Mouse (Mus musculus): ENCODE results near the gene Pdgfc. TPM values are rescaled to one million over a fixed set of nuclear protein-coding genes. Genes with fewer than 3 reads are reported as not detected.

Gene Pdgfc
- polyA plus RNA-seq, 1 experiment, result 23.9 TPM

DNA sequence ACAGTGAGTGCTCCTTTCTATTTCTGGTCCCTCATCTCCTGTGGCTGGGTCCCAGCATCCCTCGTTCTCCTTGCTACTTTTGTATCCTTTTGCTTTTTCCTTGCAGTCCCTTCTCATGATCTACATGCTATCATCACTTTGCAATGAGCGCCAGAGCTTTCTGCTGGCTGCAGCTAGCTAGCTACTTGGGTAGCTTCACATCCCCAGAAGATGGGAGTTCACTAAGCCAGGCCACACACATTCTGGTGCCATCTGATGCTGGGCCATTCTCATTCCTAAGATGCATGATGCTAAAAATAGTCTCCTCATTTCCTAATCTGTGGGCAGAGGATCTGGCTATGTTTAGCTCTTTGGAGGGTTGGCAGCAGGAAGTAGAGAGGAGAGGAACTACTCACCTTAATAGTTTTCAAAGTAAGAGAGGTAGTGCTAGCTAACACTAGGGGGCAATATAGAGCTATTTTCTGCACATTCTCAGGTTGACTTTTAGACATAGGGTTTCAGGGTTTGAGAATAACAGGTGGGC is 3.0 kb downstream of the Pdgfc start:
- TF ChIP-seq POLR2A (IDR thresholded peaks at IDR 0.05; ENCODE audit: insufficient read length, low read depth), result no peak
- TF ChIP-seq MYOD1 (IDR thresholded peaks at IDR 0.05; ENCODE audit: control insufficient read depth in 1 of 3, insufficient read length in 2 of 3, low read depth in 2 of 3), result peak in 1 of 3 experiments; percentile 8
- TF ChIP-seq CEBPB (IDR thresholded peaks at IDR 0.05; ENCODE audit: insufficient read depth, poor library complexity, severe bottlenecking), result 0 out of 2 replicates have a peak, but pooled peaks have one; percentile 29
- Histone ChIP-seq H3ac (ENCODE audit: control insufficient read depth, insufficient read length) (no peak overlapping the region), H3K36me3 (ENCODE audit: control insufficient read depth, insufficient read depth) (peaks cover 12% of the 10 kb centered on the region), H3K4me3 (peak overlapping the region; percentile 84), H3K4me2 (ENCODE audit: low read depth) (peak overlapping the region; percentile 69), H3K27me3 (ENCODE audit: control insufficient read depth, insufficient read depth, insufficient read length) (no peaks in the 10 kb centered on the region), H3K79me2 (ENCODE audit: control insufficient read depth, insufficient read depth) (peaks cover 72% of the 10 kb centered on the region)

DNA sequence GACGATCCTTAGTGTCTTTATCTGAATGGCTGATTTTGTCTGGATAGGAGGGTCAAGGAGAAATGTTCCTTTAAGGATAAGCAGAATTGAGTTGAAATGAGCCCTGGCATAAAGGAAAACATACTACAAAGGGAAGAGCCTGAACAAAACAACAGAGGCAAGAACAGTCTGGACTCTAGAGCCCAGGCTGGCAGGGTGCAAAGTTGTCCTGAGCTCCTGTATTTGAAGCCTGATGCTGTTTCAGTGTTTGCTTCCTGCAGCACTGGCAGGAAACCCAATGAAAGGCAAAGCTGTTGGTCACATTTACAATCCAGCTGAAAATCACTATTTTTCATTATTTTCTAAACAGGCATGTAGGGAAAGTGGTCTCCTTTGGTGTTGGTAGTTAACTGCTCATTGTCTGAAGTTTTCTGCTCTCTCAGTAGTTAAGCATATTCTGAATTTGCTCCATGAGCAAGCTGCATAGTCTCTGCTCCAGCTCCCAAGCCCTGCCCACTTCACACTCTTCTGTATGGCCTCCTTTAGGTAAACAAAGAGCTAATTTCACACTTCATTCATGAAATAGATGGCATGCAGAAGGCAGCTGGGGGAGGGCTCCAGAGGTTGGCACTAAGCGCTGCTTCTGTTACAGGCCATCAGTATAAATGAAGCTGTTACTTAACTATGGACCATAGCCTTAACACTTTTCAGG is 8.6 kb downstream of the Pdgfc start:
- Histone ChIP-seq H3K4me3 (no peak overlapping the region), H3ac (ENCODE audit: control insufficient read depth, insufficient read length) (no peak overlapping the region), H3K79me2 (ENCODE audit: control insufficient read depth, insufficient read depth) (peaks cover 100% of the 10 kb centered on the region), H3K27me3 (ENCODE audit: control insufficient read depth, insufficient read depth, insufficient read length) (no peaks in the 10 kb centered on the region), H3K4me2 (ENCODE audit: low read depth) (no peak overlapping the region), H3K36me3 (ENCODE audit: control insufficient read depth, insufficient read depth) (peaks cover 12% of the 10 kb centered on the region)
- TF ChIP-seq SRF (IDR thresholded peaks at IDR 0.05; ENCODE audit: control insufficient read depth, insufficient read length, low read depth) (no peak), TCF3 (IDR thresholded peaks at IDR 0.05; ENCODE audit: insufficient read length, low read depth) (no peak), MYOD1 (IDR thresholded peaks at IDR 0.05; ENCODE audit: control insufficient read depth in 1 of 3, insufficient read length in 2 of 3, low read depth in 2 of 3) (no peak), POLR2AphosphoS2 (IDR thresholded peaks at IDR 0.05; ENCODE audit: insufficient read length, low read depth) (no peak), MAX (IDR thresholded peaks at IDR 0.05; ENCODE audit: low read depth) (no peak), REST (IDR thresholded peaks at IDR 0.05; ENCODE audit: insufficient read depth, insufficient read length) (no peak), CEBPB (IDR thresholded peaks at IDR 0.05; ENCODE audit: insufficient read depth, poor library complexity, severe bottlenecking) (no peak), TCF12 (IDR thresholded peaks at IDR 0.05; ENCODE audit: insufficient read depth, poor library complexity, severe bottlenecking) (no peak), MYOG (IDR thresholded peaks at IDR 0.05; ENCODE audit: control insufficient read depth in 1 of 3, insufficient read depth in 1 of 3, insufficient read length in 2 of 3, low read depth in 2 of 3) (no peak), E2F4 (IDR thresholded peaks at IDR 0.05; ENCODE audit: insufficient read depth) (no peak), POLR2A (IDR thresholded peaks at IDR 0.05; ENCODE audit: insufficient read length, low read depth) (no peak), USF1 (IDR thresholded peaks at IDR 0.05; ENCODE audit: low read depth) (no peak)

DNA sequence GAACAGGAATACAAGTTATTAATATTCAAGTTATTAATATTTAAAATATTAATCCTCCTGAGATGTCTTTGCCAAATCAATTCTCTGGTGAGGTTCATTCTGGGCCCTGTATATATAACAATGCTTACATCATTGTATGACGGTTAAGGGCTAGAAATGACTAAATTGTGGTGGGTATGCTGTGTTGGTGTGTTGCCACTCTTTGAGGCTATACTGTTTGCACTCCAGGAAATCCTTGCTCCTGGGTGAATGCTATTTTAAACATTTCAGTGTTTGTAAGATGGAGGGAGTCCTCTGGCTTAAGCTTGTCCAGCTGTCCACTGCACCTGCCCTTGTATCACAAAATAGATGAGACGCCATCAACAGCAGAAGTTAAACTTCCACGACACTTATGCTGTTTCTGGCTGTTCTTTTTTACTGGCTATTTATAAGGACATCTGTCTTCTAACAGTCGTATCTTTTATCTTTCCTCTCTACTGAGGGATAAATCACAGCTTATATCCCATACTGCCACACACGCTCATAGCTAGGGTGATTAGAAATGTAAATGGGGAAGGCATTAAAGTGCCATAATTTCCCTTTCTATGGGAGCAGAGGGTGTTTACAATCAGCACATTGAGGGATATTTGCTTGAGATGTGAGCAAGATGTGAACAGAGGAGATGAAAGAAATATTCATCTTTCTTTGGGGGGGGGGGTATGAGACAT is 9.3 kb downstream of the Pdgfc start:
- Histone ChIP-seq H3K4me2 (ENCODE audit: low read depth) (peak overlapping the region; percentile 53), H3K27me3 (ENCODE audit: control insufficient read depth, insufficient read depth, insufficient read length) (no peaks in the 10 kb centered on the region), H3K36me3 (ENCODE audit: control insufficient read depth, insufficient read depth) (peaks cover 9% of the 10 kb centered on the region), H3K4me3 (no peak overlapping the region), H3K79me2 (ENCODE audit: control insufficient read depth, insufficient read depth) (peaks cover 100% of the 10 kb centered on the region), H3ac (ENCODE audit: control insufficient read depth, insufficient read length) (no peak overlapping the region)
- TF ChIP-seq TCF3 (IDR thresholded peaks at IDR 0.05; ENCODE audit: insufficient read length, low read depth) (peak; percentile 49), POLR2A (IDR thresholded peaks at IDR 0.05; ENCODE audit: insufficient read length, low read depth) (no peak), MYOD1 (IDR thresholded peaks at IDR 0.05; ENCODE audit: control insufficient read depth in 1 of 3, insufficient read length in 2 of 3, low read depth in 2 of 3) (peak; percentile 90 to 96 (median 94)), TCF12 (IDR thresholded peaks at IDR 0.05; ENCODE audit: insufficient read depth, poor library complexity, severe bottlenecking) (peak; percentile 87), MYOG (IDR thresholded peaks at IDR 0.05; ENCODE audit: control insufficient read depth in 1 of 3, insufficient read depth in 1 of 3, insufficient read length in 2 of 3, low read depth in 2 of 3) (peak in 2 of 3 experiments; percentile 58 to 83), MAX (IDR thresholded peaks at IDR 0.05; ENCODE audit: low read depth) (no peak)

DNA sequence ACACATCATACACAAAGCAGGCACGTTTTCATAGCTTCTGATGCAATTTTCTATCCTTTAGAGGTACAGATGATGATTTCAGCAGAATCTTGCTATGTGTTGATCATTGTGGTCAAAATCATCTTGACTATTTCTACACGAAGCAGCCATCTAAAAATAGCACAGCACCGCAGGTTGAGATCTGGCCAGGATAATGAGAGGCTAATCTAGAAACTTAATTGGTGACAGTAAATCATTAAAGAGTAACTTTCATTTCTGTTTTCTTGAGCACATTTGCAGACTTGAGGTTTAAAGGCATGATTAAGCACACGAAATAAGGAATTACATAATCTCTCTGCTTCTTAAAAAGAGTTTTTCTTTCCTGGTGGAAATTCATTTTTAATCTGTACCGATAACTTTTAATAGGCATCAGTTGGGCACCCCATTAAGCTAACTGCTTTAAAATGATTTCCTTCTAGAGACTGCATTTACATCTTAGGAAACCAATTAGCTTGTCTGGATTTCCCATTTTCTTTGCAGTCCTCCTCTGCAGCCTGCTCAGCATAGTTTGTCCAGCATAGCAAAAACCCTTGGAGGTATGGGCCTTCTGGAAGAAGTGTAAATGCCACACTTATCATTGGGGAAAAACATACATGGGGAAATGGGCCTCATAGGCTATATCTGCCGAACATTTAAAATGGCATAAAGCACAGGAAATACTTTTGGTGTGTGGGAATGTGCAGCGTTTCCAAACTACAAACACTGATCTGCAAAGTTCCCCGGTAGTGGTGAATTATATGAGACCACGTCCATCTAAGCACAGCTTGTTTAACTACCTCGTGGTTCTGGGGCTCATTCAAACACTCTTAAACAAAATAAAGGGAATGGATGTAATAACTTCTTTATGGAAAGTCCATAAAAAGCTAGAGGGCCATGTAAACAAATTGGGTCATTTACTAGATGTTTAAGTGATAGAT is 10.7 kb downstream of the Pdgfc start:
- no peak; the same call in 1 of the 2 replicates for TF ChIP-seq CEBPB (IDR thresholded peaks at IDR 0.05; ENCODE audit: insufficient read depth, poor library complexity, severe bottlenecking)
- no peak for TF ChIP-seq USF1 (IDR thresholded peaks at IDR 0.05; ENCODE audit: low read depth)
- TF ChIP-seq TCF3 (IDR thresholded peaks at IDR 0.05; ENCODE audit: insufficient read length, low read depth), result no peak
- TF ChIP-seq MYOD1 (IDR thresholded peaks at IDR 0.05; ENCODE audit: control insufficient read depth in 1 of 3, insufficient read length in 2 of 3, low read depth in 2 of 3), result no peak
- no peak for TF ChIP-seq E2F4 (IDR thresholded peaks at IDR 0.05; ENCODE audit: insufficient read depth)
- no peak for TF ChIP-seq TCF12 (IDR thresholded peaks at IDR 0.05; ENCODE audit: insufficient read depth, poor library complexity, severe bottlenecking)
- TF ChIP-seq REST (IDR thresholded peaks at IDR 0.05; ENCODE audit: insufficient read depth, insufficient read length), result no peak
- TF ChIP-seq POLR2AphosphoS2 (IDR thresholded peaks at IDR 0.05; ENCODE audit: insufficient read length, low read depth), result no peak
- TF ChIP-seq MYOG (IDR thresholded peaks at IDR 0.05; ENCODE audit: control insufficient read depth in 1 of 3, insufficient read depth in 1 of 3, insufficient read length in 2 of 3, low read depth in 2 of 3), result no peak
- TF ChIP-seq MAX (IDR thresholded peaks at IDR 0.05; ENCODE audit: low read depth), result no peak
- no peak for TF ChIP-seq SRF (IDR thresholded peaks at IDR 0.05; ENCODE audit: control insufficient read depth, insufficient read length, low read depth)
- TF ChIP-seq POLR2A (IDR thresholded peaks at IDR 0.05; ENCODE audit: insufficient read length, low read depth), result no peak
- Histone ChIP-seq H3ac (ENCODE audit: control insufficient read depth, insufficient read length) (no peak overlapping the region), H3K4me3 (no peak overlapping the region), H3K4me2 (ENCODE audit: low read depth) (peak overlapping the region; percentile 53), H3K79me2 (ENCODE audit: control insufficient read depth, insufficient read depth) (peaks cover 99% of the 10 kb centered on the region), H3K36me3 (ENCODE audit: control insufficient read depth, insufficient read depth) (peaks cover 5% of the 10 kb centered on the region), H3K27me3 (ENCODE audit: control insufficient read depth, insufficient read depth, insufficient read length) (no peaks in the 10 kb centered on the region)

Data from myocyte (in vitro differentiated cells).